Mouse (Mus musculus) forebrain, embryonic 11.5 days (tissue): Measurements from ENCODE around the gene Litaf. TPM values are rescaled to one million over a fixed set of nuclear protein-coding genes. Genes with fewer than 3 reads are reported as not detected.
"Not testable (repeated sequence)": the region's sequence is repeated elsewhere in the genome, so short reads cannot be mapped to it uniquely, and the experiment has no call there.

Source experiments
- ATAC-seq: fragments of 200-750 bp; cut with Nextera tagmentation; replicated peaks from 2 replicates; pipeline ENCODE4 v1.8.0; 2017; ENCODE audit warnings: moderate TSS enrichment; ENCODE audit not compliant: low FRiP score
- DNase-seq: peaks from one replicate; pipeline ENCODE4 v3.0.0-alpha.2; 2017; ENCODE audit warnings: low spot score
- H3K27ac ChIP-seq: fragments of 300-500 bp; sonication (generic); 2 replicates; pipeline ENCODE4 v1.5.1; 2014; ENCODE audit warnings: low read depth, low read length
- H3K27me3 ChIP-seq: fragments of 300-500 bp; sonication (generic); 2 replicates; pipeline ENCODE4 v1.6.1; 2014; ENCODE audit warnings: mild to moderate bottlenecking, low read length, mixed read lengths; ENCODE audit not compliant: control insufficient read depth, insufficient read depth
- H3K36me3 ChIP-seq: fragments of 300-500 bp; sonication (generic); 2 replicates; pipeline ENCODE4 v1.6.1; 2014; ENCODE audit warnings: mild to moderate bottlenecking, low read length, moderate library complexity, mixed read lengths; ENCODE audit not compliant: control insufficient read depth, insufficient read depth
- H3K4me1 ChIP-seq: fragments of 300-500 bp; sonication (generic); replicated peaks from 2 replicates; pipeline ENCODE4 v1.6.1; 2014; ENCODE audit warnings: low read length, mixed read lengths; ENCODE audit not compliant: control insufficient read depth, insufficient read depth
- H3K4me2 ChIP-seq: fragments of 300-500 bp; sonication (generic); 2 replicates; pipeline ENCODE4 v1.6.1; 2014; ENCODE audit warnings: low read depth, mild to moderate bottlenecking, low read length, moderate library complexity, mixed read lengths; ENCODE audit not compliant: severe bottlenecking
- H3K4me3 ChIP-seq: fragments of 300-500 bp; sonication (generic); 2 replicates; pipeline ENCODE4 v1.5.1; 2014; ENCODE audit warnings: low read depth, low read length
- H3K9ac ChIP-seq: fragments of 300-500 bp; sonication (generic); 2 replicates; pipeline ENCODE4 v1.6.1; 2014; ENCODE audit warnings: low read length
- H3K9me3 ChIP-seq: fragments of 300-500 bp; sonication (generic); 2 replicates; pipeline ENCODE4 v1.6.1; 2016; ENCODE audit warnings: low read length, mixed read lengths; ENCODE audit not compliant: control insufficient read depth
- WGBS: fragments of 180-500 bp; shearing (Covaris S2); extraction: QIAGEN DNeasy Blood & Tissue Kit; methylation state at CpG from one replicate; pipeline ENCODE4 v1.1.7; 2014; 5-methylcytosine and 5-hydroxymethylcytosine counted together
- polyA plus RNA-seq: library from polyadenylated mRNA; unstranded; fragments of >200 nt; fragmentation: Nextera tagmentation; extraction: Ambion mirVana; gene quantifications from 2 replicates; pipeline ENCODE4 v1.2.1, GENCODE M21; 2014

The Litaf gene
- polyA plus RNA-seq, 1 experiment from 2014 or later, result 52.0 TPM

DNA sequence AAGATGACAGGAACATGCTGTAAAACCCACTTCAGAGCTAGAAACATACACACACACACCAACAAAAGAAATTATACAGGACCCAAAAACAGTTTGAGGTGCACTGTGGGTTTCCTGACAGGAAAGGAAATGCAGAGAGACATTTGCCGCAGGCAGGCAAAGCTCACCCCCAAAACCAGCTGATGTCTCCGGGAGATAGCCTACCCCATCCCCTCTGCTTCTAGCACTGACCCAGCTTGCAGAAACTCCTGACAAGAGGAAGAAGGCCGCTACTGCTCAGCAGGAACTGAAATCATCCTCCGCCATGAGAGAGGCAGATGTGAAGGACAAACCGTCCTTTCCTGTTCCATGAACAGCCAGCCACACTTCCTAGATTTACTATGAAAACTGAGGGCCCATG is 96.6 kb downstream of the Litaf start:
- Histone ChIP-seq H3K9ac (no peak overlapping the region), H3K27me3 (no peaks in the 10 kb centered on the region), H3K36me3 (no peaks in the 10 kb centered on the region), H3K4me1 (no peaks in the 10 kb centered on the region), H3K9me3 (no peaks in the 10 kb centered on the region), H3K27ac (no peak overlapping the region), H3K4me2 (no peak overlapping the region), H3K4me3 (no peak overlapping the region)
- DNase-seq (no peak), ATAC-seq (no peak)
- 83% methylated on average over 5 of the region's 5 CpGs for WGBS

DNA sequence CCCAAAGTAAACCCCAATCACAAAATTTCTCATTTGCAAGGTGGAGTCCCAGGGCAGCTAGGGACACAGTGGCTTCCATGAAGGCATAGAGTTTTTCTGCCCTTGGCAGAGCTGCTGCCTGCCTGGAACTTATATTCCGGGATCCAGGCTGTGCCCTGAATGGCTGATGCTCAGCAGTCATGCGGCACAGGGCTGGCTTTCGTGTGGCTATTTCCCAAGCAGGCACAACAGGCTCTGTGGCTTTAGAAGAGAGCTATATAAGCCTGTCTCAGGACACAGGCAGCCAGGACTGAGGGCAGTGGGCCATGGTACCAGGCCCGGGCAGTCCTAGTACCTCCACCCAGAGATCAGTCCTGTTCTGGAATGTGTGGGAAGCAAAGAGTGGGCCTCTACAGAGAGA is 97.7 kb downstream of the Litaf start:
- Histone ChIP-seq H3K4me1 (no peaks in the 10 kb centered on the region), H3K36me3 (no peaks in the 10 kb centered on the region), H3K9ac (no peak overlapping the region), H3K4me2 (no peak overlapping the region), H3K9me3 (no peaks in the 10 kb centered on the region), H3K27ac (no peak overlapping the region), H3K27me3 (no peaks in the 10 kb centered on the region), H3K4me3 (no peak overlapping the region)
- 90% methylated on average over 4 of the region's 4 CpGs for WGBS
- DNase-seq, result no peak
- ATAC-seq, result no peak

DNA sequence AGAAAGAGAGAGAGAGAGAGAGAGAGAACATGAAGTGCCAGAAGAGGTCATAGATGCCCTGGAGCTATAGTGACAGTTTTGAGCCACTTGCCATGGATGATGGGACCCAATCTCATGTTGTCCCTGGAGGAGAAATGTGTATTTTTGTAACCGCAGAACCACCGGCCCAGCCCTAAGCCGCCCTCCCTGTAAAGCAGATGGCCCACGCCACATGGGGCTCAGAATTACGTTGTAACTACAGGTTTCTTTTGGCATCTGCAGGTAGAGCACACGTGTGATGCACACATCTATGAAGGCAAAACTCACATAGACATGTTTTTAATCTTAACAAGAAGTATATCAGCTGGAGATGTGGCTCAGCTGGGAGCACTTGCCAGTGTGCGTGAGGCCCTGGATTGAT is 98.2 kb downstream of the Litaf start:
- Histone ChIP-seq H3K4me1 (no peaks in the 10 kb centered on the region), H3K36me3 (no peaks in the 10 kb centered on the region), H3K9ac (no peak overlapping the region), H3K4me3 (no peak overlapping the region), H3K9me3 (no peaks in the 10 kb centered on the region), H3K4me2 (no peak overlapping the region), H3K27ac (no peak overlapping the region), H3K27me3 (no peaks in the 10 kb centered on the region)
- ATAC-seq (no peak), DNase-seq (no peak)
- WGBS, result 93% methylated on average over 7 of the region's 7 CpGs

DNA sequence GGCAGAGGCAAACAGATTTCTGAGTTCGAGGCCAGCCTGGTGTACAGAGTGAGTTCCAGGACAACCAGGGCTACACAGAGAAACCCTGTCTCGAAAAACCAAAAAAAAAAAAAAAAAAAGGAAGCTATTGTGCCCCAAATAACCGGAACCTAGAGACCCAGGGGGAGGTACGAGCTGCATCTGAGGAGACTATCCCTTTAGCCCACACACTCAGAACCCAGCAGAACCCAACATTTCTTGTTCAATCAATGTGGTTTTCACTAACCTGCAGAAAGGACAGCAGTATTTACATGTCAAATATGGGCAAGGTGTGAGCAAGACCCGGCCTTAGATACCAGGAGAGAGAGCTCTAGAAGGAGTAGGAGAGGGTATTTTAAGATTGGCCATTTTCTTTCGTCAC is 98.9 kb downstream of the Litaf start:
- Histone ChIP-seq H3K9ac (no peak overlapping the region), H3K36me3 (no peaks in the 10 kb centered on the region), H3K27me3 (no peaks in the 10 kb centered on the region), H3K9me3 (no peaks in the 10 kb centered on the region), H3K4me1 (no peaks in the 10 kb centered on the region), H3K4me3 (no peak overlapping the region), H3K4me2 (no peak overlapping the region), H3K27ac (no peak overlapping the region)
- ATAC-seq, result no peak
- DNase-seq, result no peak
- WGBS, result 85% methylated on average over 6 of the region's 6 CpGs

DNA sequence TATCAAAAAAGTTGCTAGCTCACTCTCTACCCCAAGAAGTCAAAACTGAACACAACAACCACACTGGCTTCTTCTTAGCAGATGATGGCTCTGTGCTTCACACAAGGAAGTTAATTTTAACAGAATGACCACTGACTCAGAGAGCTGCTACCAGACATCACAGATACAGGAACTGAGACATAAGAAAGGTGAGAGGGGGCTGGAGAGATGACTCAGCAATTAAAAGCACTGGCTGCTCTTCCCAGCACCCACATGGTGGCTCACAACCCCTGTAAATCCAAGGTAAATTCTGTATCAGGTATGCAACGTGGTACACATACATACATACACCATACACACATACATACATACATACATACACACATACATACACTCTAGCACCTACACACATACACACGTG is 100.9 kb downstream of the Litaf start:
- WGBS, result 90% methylated on average over 2 of the region's 2 CpGs
- ATAC-seq, result no peak
- H3K4me1 ChIP-seq, result no peaks in the 10 kb centered on the region

DNA sequence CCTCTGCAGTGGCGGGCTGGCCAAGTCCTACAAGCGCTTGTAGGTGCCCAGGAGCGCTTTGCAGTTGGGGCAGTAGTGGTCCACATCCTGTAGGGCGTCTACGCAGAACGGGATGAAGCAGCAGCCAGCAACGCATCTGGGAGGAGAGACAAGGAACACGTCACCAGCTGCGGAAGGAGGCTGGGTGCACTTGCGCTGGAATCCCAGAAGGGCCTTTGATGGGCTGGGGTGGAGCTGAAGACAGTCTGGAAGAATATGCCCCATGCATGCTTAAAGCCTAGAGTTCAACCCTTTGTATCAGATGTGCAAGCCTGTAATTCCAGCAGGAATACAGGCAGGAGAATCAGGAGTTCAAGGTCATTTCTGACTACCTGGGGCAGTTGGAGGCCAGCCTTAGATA is 105.0 kb downstream of the Litaf start:
- ATAC-seq, result no peak
- no peaks in the 10 kb centered on the region for H3K36me3 ChIP-seq
- 96% methylated on average over 10 of the region's 10 CpGs for WGBS

More for the DNA sequence above, 100.9 kb downstream of the Litaf start:
- Histone ChIP-seq H3K9me3 (no peaks in the 10 kb centered on the region), H3K4me2 (no peak overlapping the region), H3K27ac (no peak overlapping the region), H3K4me3 (no peak overlapping the region), H3K36me3 (no peaks in the 10 kb centered on the region), H3K9ac (no peak overlapping the region), H3K27me3 (no peaks in the 10 kb centered on the region)
- no peak for DNase-seq

DNA sequence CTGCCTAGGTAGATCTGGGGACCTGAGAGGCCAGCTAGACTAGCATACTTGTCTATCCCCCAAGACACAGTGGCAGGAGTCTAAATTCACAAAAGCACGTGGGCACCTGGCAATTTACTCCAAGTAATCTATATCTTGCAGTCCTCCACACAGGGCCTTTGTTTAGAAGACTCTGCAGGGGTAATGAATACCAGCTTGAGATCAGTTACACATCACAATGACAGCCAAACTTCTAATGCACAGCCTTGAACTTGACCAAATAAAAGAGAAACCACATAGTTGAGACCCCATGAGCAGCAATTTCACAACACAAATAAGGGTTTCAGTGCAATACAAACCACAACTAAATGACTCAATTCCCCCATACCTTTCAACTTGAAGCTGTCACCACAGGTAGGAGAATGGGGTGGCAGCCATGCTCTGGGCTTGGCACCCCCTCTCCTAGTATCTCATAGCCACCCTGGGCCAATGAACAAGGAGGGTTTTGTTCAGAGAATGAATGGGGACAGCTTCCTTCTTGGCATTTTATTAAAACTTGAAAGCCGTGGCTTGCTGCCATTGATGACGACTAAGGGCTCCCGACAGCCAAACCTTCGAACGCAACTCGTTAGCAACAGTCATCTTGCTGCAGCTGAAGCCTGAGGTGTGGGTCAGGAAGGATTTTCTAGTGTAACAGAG is 107.1 kb downstream of the Litaf start:
- H3K9me3 ChIP-seq, result no peaks in the 10 kb centered on the region
- DNase-seq (no peak), ATAC-seq (0 out of 2 replicates have a peak, but pooled peaks have one; percentile 46)
- H3K36me3 ChIP-seq, result no peaks in the 10 kb centered on the region
- 36% methylated on average over 7 of the region's 7 CpGs for WGBS
- no peak overlapping the region for H3K9ac ChIP-seq
- H3K4me2 ChIP-seq, result no peak overlapping the region
- no peaks in the 10 kb centered on the region for H3K27me3 ChIP-seq
- H3K27ac ChIP-seq, result 0 out of 2 replicates have a peak overlapping the region, but pooled peaks have one; percentile 10
- no peak overlapping the region for H3K4me3 ChIP-seq
- H3K4me1 ChIP-seq, result peaks cover 5% of the 10 kb centered on the region; the same call in 1 of the 2 replicates

More for the DNA sequence above, 105.0 kb downstream of the Litaf start:
- Histone ChIP-seq H3K9ac (no peak overlapping the region), H3K9me3 (no peaks in the 10 kb centered on the region), H3K27ac (no peak overlapping the region), H3K27me3 (no peaks in the 10 kb centered on the region), H3K4me1 (peaks cover 5% of the 10 kb centered on the region; the same call in 1 of the 2 replicates), H3K4me2 (no peak overlapping the region), H3K4me3 (no peak overlapping the region)
- no peak for DNase-seq

DNA sequence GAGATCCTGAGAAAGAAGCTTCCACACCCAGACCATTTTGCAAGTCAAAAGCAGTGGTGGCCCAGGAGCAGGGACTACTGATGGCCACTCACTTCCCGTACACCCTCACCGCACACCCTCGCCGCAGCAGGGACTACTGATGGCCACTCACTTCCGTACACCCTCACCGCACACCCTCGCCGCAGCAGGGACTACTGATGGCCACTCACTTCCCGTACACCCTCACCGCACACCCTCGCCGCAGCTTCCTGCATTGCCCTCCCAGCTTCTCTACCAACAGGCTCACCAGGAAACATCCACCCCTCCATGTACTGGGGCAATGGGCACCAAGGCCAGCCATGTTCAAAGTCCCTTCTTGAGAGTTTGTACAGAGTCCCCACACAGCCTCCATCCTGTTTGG is 107.7 kb downstream of the Litaf start:
- not testable (repeated sequence) for H3K36me3 ChIP-seq, DNase-seq, H3K9ac ChIP-seq, H3K27me3 ChIP-seq, H3K4me2 ChIP-seq, H3K9me3 ChIP-seq, ATAC-seq, H3K4me1 ChIP-seq, H3K27ac ChIP-seq, H3K4me3 ChIP-seq
- WGBS, result 90% methylated on average over 12 of the region's 12 CpGs

DNA sequence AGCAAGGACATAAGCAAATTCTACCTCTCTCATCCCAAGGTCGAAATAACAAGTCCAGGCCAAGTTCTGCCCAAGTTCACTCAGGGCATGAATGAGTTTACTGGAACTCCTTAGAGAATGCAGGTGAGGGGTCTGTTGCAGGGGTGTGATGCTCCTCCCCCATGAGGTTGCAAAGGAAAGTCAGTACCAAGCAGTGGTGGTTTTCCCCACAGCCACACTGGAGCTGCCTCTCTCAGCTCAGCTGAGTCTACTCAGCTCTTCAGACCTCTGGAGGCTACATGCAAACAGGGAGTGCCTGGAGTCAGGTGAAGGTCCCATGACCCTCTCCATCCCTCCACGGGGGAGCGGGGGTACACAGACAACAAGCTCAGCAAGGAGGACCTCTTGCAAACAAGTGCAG is 108.2 kb downstream of the Litaf start:
- Histone ChIP-seq H3K27me3 (no peaks in the 10 kb centered on the region), H3K27ac (no peak overlapping the region), H3K36me3 (no peaks in the 10 kb centered on the region), H3K4me2 (no peak overlapping the region), H3K4me3 (no peak overlapping the region), H3K9me3 (no peaks in the 10 kb centered on the region), H3K4me1 (peaks cover 5% of the 10 kb centered on the region; the same call in 1 of the 2 replicates), H3K9ac (no peak overlapping the region)
- 80% methylated on average over 3 of the region's 3 CpGs for WGBS
- DNase-seq, result no peak
- ATAC-seq, result no peak
